In the genomic region with DNA sequence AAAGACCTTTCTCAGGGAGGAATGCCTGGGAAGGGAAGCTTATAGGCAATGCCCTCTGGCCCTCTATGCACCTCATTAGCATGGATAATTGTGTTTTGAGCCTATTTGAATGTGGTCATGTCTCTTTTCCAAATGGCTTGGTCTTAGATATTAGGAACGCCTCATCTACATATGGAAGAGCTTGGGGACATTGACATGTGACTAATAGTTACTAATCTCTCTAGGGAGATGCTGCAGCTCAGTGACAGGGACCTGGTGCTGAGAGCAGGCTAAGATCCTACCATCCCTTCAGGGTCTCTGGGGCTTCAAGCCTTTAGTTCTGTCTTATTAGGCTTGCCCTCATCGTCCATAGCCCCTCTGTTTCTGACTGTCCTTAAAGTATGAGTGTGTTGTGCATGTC, we compare ENCODE assay signal across 22 mouse cellular contexts.
A peak's percentile ranks its signal among the peaks of the same experiment; 100 is the strongest.
DNase-seq lines count a peak whose midpoint lies in the region; ATAC-seq and TF ChIP-seq lines count a peak whose summit lies in the region.
"Had no signal": no experiment of that assay in that cellular context is flagged by ENCODE, and none has a peak within 500 bp of the region (broad histone marks: within the 10 kb centered on the region; RNA-seq: fewer than 3 reads in every experiment).

No protein-coding gene starts in this region.

- peak; percentile 74 for ATAC-seq in hindbrain, embryonic 11.5 days (ENCODE audit: low FRiP score)
- ATAC-seq in hindbrain, embryonic 13.5 days (ENCODE audit: low FRiP score): no peak
- peak; percentile 73 for ATAC-seq in hindbrain, embryonic 12.5 days (ENCODE audit: low FRiP score)
- no peak for ATAC-seq in hindbrain, postnatal 0 days
- ATAC-seq in midbrain, embryonic 11.5 days (ENCODE audit: low FRiP score): 0 out of 2 replicates have a peak, but pooled peaks have one; percentile 40
- ATAC-seq in midbrain, embryonic 13.5 days: no peak
- peak; percentile 30; the same call in 1 of the 2 replicates for ATAC-seq in midbrain, embryonic 12.5 days (ENCODE audit: low FRiP score, low read depth)
- no peak for ATAC-seq in midbrain, embryonic 16.5 days
- ATAC-seq: activated CD4-positive, CD25-positive, alpha-beta regulatory T cell, adult 4 months; CD4-positive, CD25-positive, alpha-beta regulatory T cell, adult 4 months; Patski had no signal

- H3K4me3 ChIP-seq in hindbrain, embryonic 11.5 days (ENCODE audit: low read depth, low read length): no peak overlapping the region
- H3K4me3 ChIP-seq in hindbrain, embryonic 13.5 days: no peak overlapping the region
- no peak overlapping the region for H3K4me3 ChIP-seq in hindbrain, embryonic 12.5 days
- H3K4me3 ChIP-seq in hindbrain, postnatal 0 days (ENCODE audit: low read length): no peak overlapping the region
- no peak overlapping the region for H3K4me3 ChIP-seq in midbrain, embryonic 11.5 days (ENCODE audit: low read depth, low read length)
- H3K4me3 ChIP-seq in midbrain, embryonic 13.5 days (replicated peaks): no peak overlapping the region
- H3K4me3 ChIP-seq in midbrain, embryonic 12.5 days: no peak overlapping the region
- no peak overlapping the region for H3K4me3 ChIP-seq in midbrain, embryonic 16.5 days (ENCODE audit: low read depth, low read length)

- no peaks in the 10 kb centered on the region for H3K27me3 ChIP-seq in hindbrain, embryonic 11.5 days (ENCODE audit: control insufficient read depth, insufficient read depth, low read length)
- no peaks in the 10 kb centered on the region for H3K27me3 ChIP-seq in hindbrain, embryonic 13.5 days
- no peaks in the 10 kb centered on the region for H3K27me3 ChIP-seq in hindbrain, embryonic 12.5 days
- H3K27me3 ChIP-seq in hindbrain, postnatal 0 days (ENCODE audit: insufficient read depth, low read length): no peaks in the 10 kb centered on the region
- no peaks in the 10 kb centered on the region for H3K27me3 ChIP-seq in midbrain, embryonic 11.5 days (ENCODE audit: control insufficient read depth, insufficient read depth, low read length)
- H3K27me3 ChIP-seq in midbrain, embryonic 13.5 days: no peaks in the 10 kb centered on the region
- no peaks in the 10 kb centered on the region for H3K27me3 ChIP-seq in midbrain, embryonic 12.5 days
- H3K27me3 ChIP-seq in midbrain, embryonic 16.5 days (ENCODE audit: control insufficient read depth, insufficient read depth, low read depth, low read length): no peaks in the 10 kb centered on the region
- H3K27me3 ChIP-seq: CH12.LX, Patski had no signal

- H3K27ac ChIP-seq in hindbrain, embryonic 11.5 days (ENCODE audit: low read depth, low read length): no peak overlapping the region
- H3K27ac ChIP-seq in hindbrain, embryonic 13.5 days: no peak overlapping the region
- no peak overlapping the region for H3K27ac ChIP-seq in hindbrain, embryonic 12.5 days
- H3K27ac ChIP-seq in hindbrain, postnatal 0 days: no peak overlapping the region
- no peak overlapping the region for H3K27ac ChIP-seq in midbrain, embryonic 11.5 days (ENCODE audit: low read depth, low read length)
- no peak overlapping the region for H3K27ac ChIP-seq in midbrain, embryonic 13.5 days
- H3K27ac ChIP-seq in midbrain, embryonic 12.5 days (replicated peaks): no peak overlapping the region
- H3K27ac ChIP-seq in midbrain, embryonic 16.5 days (ENCODE audit: low read length): no peak overlapping the region

- no peak overlapping the region for H3K4me2 ChIP-seq in hindbrain, embryonic 11.5 days (replicated peaks; ENCODE audit: low read depth, low read length)
- H3K4me2 ChIP-seq in hindbrain, embryonic 13.5 days: no peak overlapping the region
- no peak overlapping the region for H3K4me2 ChIP-seq in hindbrain, embryonic 12.5 days (replicated peaks)
- H3K4me2 ChIP-seq in hindbrain, postnatal 0 days (ENCODE audit: low read depth, low read length): no peak overlapping the region
- no peak overlapping the region for H3K4me2 ChIP-seq in midbrain, embryonic 11.5 days
- H3K4me2 ChIP-seq in midbrain, embryonic 13.5 days (replicated peaks): no peak overlapping the region
- H3K4me2 ChIP-seq in midbrain, embryonic 12.5 days (replicated peaks): no peak overlapping the region
- no peak overlapping the region for H3K4me2 ChIP-seq in midbrain, embryonic 16.5 days (ENCODE audit: low read length)

- WGBS in hindbrain, embryonic 11.5 days: 71% methylated on average over 2 of the region's 2 CpGs
- WGBS in hindbrain, embryonic 13.5 days: 61% methylated on average over 2 of the region's 2 CpGs
- 66% methylated on average over 2 of the region's 2 CpGs for WGBS in hindbrain, embryonic 12.5 days
- WGBS in hindbrain, postnatal 0 days: 71% methylated on average over 2 of the region's 2 CpGs
- 69% methylated on average over 2 of the region's 2 CpGs for WGBS in midbrain, embryonic 11.5 days
- 85% methylated on average over 2 of the region's 2 CpGs for whole genome bisulfite sequencing in midbrain, embryonic 13.5 days
- WGBS in midbrain, embryonic 12.5 days: 78% methylated on average over 2 of the region's 2 CpGs
- 59% methylated on average over 2 of the region's 2 CpGs for WGBS in midbrain, embryonic 16.5 days

- H3K36me3 ChIP-seq in hindbrain, embryonic 11.5 days (ENCODE audit: control insufficient read depth, insufficient read depth, low read length): no peaks in the 10 kb centered on the region
- no peaks in the 10 kb centered on the region for H3K36me3 ChIP-seq in hindbrain, embryonic 13.5 days
- H3K36me3 ChIP-seq in hindbrain, embryonic 12.5 days: no peaks in the 10 kb centered on the region
- no peaks in the 10 kb centered on the region for H3K36me3 ChIP-seq in hindbrain, postnatal 0 days (ENCODE audit: insufficient read depth, low read length)
- H3K36me3 ChIP-seq in midbrain, embryonic 11.5 days (ENCODE audit: control insufficient read depth, insufficient read depth, low read length): no peaks in the 10 kb centered on the region
- no peaks in the 10 kb centered on the region for H3K36me3 ChIP-seq in midbrain, embryonic 13.5 days
- no peaks in the 10 kb centered on the region for H3K36me3 ChIP-seq in midbrain, embryonic 12.5 days
- no peaks in the 10 kb centered on the region for H3K36me3 ChIP-seq in midbrain, embryonic 16.5 days (ENCODE audit: control insufficient read depth, insufficient read depth, low read length)
- H3K36me3 ChIP-seq: G1E had no signal

- TF ChIP-seq CTCF in hindbrain, postnatal 0 days (IDR thresholded peaks at IDR 0.05; ENCODE audit: low read depth): no peak

- H3K9ac ChIP-seq in hindbrain, embryonic 11.5 days (ENCODE audit: low read depth, low read length): no peak overlapping the region
- H3K9ac ChIP-seq in hindbrain, embryonic 13.5 days: no peak overlapping the region
- no peak overlapping the region for H3K9ac ChIP-seq in hindbrain, embryonic 12.5 days
- no peak overlapping the region for H3K9ac ChIP-seq in hindbrain, postnatal 0 days (replicated peaks; ENCODE audit: low read length)
- H3K9ac ChIP-seq in midbrain, embryonic 11.5 days (ENCODE audit: low read length): no peak overlapping the region
- H3K9ac ChIP-seq in midbrain, embryonic 13.5 days (replicated peaks): no peak overlapping the region
- H3K9ac ChIP-seq in midbrain, embryonic 12.5 days (replicated peaks): no peak overlapping the region
- no peak overlapping the region for H3K9ac ChIP-seq in midbrain, embryonic 16.5 days (ENCODE audit: low read depth, low read length)

- H3K4me1 ChIP-seq in hindbrain, embryonic 11.5 days (replicated peaks; ENCODE audit: control insufficient read depth, insufficient read depth, low read length): no peaks in the 10 kb centered on the region
- 0 out of 2 replicates have a peak, but pooled peaks cover 3% of the 10 kb centered on the region for H3K4me1 ChIP-seq in hindbrain, embryonic 13.5 days (replicated peaks)
- no peaks in the 10 kb centered on the region for H3K4me1 ChIP-seq in hindbrain, embryonic 12.5 days
- no peaks in the 10 kb centered on the region for H3K4me1 ChIP-seq in hindbrain, postnatal 0 days (ENCODE audit: insufficient read depth, low read length)
- H3K4me1 ChIP-seq in midbrain, embryonic 11.5 days (ENCODE audit: control insufficient read depth, insufficient read depth, low read length): no peaks in the 10 kb centered on the region
- no peaks in the 10 kb centered on the region for H3K4me1 ChIP-seq in midbrain, embryonic 13.5 days (replicated peaks)
- H3K4me1 ChIP-seq in midbrain, embryonic 12.5 days: no peaks in the 10 kb centered on the region
- no peaks in the 10 kb centered on the region for H3K4me1 ChIP-seq in midbrain, embryonic 16.5 days (ENCODE audit: control insufficient read depth, insufficient read depth, low read length)

- no peak for DNase-seq in hindbrain, embryonic 11.5 days (ENCODE audit: low spot score)
- DNase-seq in hindbrain, postnatal 0 days (ENCODE audit: low spot score): no peak
- no peak for DNase-seq in midbrain, embryonic 11.5 days (ENCODE audit: low spot score, missing footprints)
- DNase-seq: adrenal gland, adult 2 months; adrenal gland, adult 8-10 months; adrenal gland, postnatal 10 days; adrenal gland, postnatal 14 days; adrenal gland, postnatal 25 days; adrenal gland, postnatal 36 days; B cell, adult 2 months; cerebellum, adult 11 months; cerebellum, adult 11-12 months had no signal

- H3K9me3 ChIP-seq in hindbrain, embryonic 11.5 days (ENCODE audit: control insufficient read depth, low read length): no peaks in the 10 kb centered on the region
- H3K9me3 ChIP-seq in hindbrain, embryonic 13.5 days: no peaks in the 10 kb centered on the region
- no peaks in the 10 kb centered on the region for H3K9me3 ChIP-seq in hindbrain, embryonic 12.5 days (replicated peaks)
- no peaks in the 10 kb centered on the region for H3K9me3 ChIP-seq in hindbrain, postnatal 0 days (ENCODE audit: low read length)
- no peaks in the 10 kb centered on the region for H3K9me3 ChIP-seq in midbrain, embryonic 11.5 days (ENCODE audit: control insufficient read depth, low read length)
- H3K9me3 ChIP-seq in midbrain, embryonic 13.5 days: no peaks in the 10 kb centered on the region
- no peaks in the 10 kb centered on the region for H3K9me3 ChIP-seq in midbrain, embryonic 12.5 days
- no peaks in the 10 kb centered on the region for H3K9me3 ChIP-seq in midbrain, embryonic 16.5 days (replicated peaks; ENCODE audit: control insufficient read depth, low read length, poor library complexity, severe bottlenecking)

Comparison
In these comparisons a context has a peak if more than half of its experiments do, and no peak if none do; other contexts are left out.
1. ATAC-seq: peak in hindbrain, embryonic 11.5 days (single experiment), hindbrain, embryonic 12.5 days (single experiment), midbrain, embryonic 11.5 days (single experiment) and midbrain, embryonic 12.5 days (single experiment); none in hindbrain, embryonic 13.5 days (single experiment), hindbrain, postnatal 0 days (single experiment), midbrain, embryonic 13.5 days (single experiment) and midbrain, embryonic 16.5 days (single experiment).